Mouse (Mus musculus) CH12.LX (cell line): ENCODE measurements around the gene Ccnd1.

Experiments used
- POLR2A ChIP-seq: IDR thresholded peaks from 2 replicates; pipeline ENCODE4 v1.6.1; 2011; ENCODE audit warnings: low read depth, mild to moderate bottlenecking, improper control_type of control experiment, low read length
- USF2 ChIP-seq: conservative IDR thresholded peaks from 2 replicates; pipeline ENCODE4 v1.6.1; 2011; ENCODE audit warnings: low read depth, low read length, improper control_type of control experiment

DNA sequence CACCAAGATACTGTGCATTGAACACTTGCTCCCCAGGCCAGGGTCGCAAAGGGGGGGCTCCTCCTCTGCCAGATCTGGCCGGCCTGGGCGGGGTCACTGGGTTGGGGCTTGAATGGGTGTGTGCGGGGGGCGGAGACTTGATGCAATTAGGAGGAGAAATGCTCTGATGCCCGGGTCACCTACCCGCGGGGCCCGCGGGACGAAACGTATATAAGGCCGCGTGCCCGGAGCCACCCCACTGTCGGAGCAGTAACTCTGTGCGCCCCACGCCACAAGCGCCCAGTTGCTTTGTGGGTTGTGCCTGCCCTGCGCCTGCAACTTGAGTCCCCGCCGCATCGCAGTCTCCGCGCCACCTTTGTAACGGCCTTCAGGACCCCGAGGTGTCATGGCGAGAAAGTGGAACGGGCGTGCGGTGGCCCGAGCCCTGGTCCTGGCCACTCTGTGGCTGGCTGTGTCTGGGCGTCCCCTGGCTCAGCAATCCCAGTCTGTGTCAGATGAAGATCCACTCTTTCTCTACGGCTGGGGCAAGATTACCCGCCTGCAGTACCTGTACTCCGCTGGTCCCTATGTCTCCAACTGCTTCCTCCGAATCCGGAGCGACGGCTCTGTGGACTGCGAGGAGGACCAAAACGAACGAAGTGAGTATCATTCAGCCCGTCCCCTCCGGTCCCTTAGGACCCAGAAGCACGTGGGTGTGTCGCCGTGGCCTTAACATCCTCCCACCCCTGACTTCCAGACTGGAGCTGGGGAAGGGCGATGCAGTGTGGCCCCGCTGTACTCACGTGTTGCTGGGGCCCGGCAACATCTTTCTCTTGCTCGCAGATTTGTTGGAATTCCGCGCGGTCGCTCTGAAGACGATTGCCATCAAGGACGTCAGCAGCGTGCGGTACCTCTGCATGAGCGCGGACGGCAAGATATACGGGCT, 43.2 kb downstream of the Ccnd1 start, which contains the start of gene Fgf15:
- TF ChIP-seq USF2 (no peak), POLR2A (no peak)
